ENCODE assay signal across 7 mouse cellular contexts in genomic region chr6:52164051-52164625, GRCm38 (mm10). TPM values are rescaled to one million over a fixed set of nuclear protein-coding genes. Genes with fewer than 3 reads are reported as not detected.
DNase-seq lines count a peak whose midpoint lies in the region; ATAC-seq and TF ChIP-seq lines count a peak whose summit lies in the region.

No protein-coding gene starts in this region.

- peak overlapping the region; percentile 99 for H3K9ac ChIP-seq in hindbrain, embryonic 14.5 days
- no peak overlapping the region for H3K9ac ChIP-seq in liver, embryonic 14.5 days (replicated peaks)

- no peaks in the 10 kb centered on the region; the same call in 1 of the 2 replicates for H3K9me3 ChIP-seq in E14TG2a.4 (ENCODE audit: low read length)
- H3K9me3 ChIP-seq in hindbrain, embryonic 14.5 days (ENCODE audit: control insufficient read depth, low read length) = no peaks in the 10 kb centered on the region
- no peaks in the 10 kb centered on the region for H3K9me3 ChIP-seq in liver, embryonic 14.5 days (ENCODE audit: control insufficient read depth, low read length)

- peaks cover 70% of the 10 kb centered on the region for H3K4me1 ChIP-seq in E14TG2a.4 (replicated peaks; ENCODE audit: low read depth, low read length)
- peaks cover 7% of the 10 kb centered on the region; the same call in 1 of the 2 replicates for H3K4me1 ChIP-seq in hindbrain, embryonic 14.5 days (replicated peaks; ENCODE audit: control insufficient read depth, insufficient read depth, low read length)
- H3K4me1 ChIP-seq in liver, embryonic 14.5 days (replicated peaks; ENCODE audit: control insufficient read depth in 2 of 2, insufficient read depth in 2 of 2, low read length in 1 of 2) = no peaks in the 10 kb centered on the region; a peak in 1 of 4 replicates

- H3K4me2 ChIP-seq in hindbrain, embryonic 14.5 days (replicated peaks) = peak overlapping the region; percentile 81
- H3K4me2 ChIP-seq in liver, embryonic 14.5 days (ENCODE audit: low read depth) = peak overlapping the region; percentile 33

- TF ChIP-seq CTCF in E14TG2a.4 (conservative IDR thresholded peaks at IDR 0.05; ENCODE audit: low read length) = no peak
- TF ChIP-seq CTCF in liver, embryonic 14.5 days (IDR thresholded peaks at IDR 0.05; ENCODE audit: low read depth) = no peak

- peak; percentile 69 for DNase-seq in 3T3-L1 (ENCODE audit: low read depth, low spot score)
- no peak for DNase-seq in hindbrain, embryonic 14.5 days (ENCODE audit: low spot score)
- DNase-seq in liver, embryonic 14.5 days (ENCODE audit: low read depth in 3 of 3, low spot score in 3 of 3) = no peak
- DNase-seq in right cerebral cortex, postnatal 14 days = no peak
- no peak for DNase-seq in left cerebral cortex, adult 9 months (ENCODE audit: low spot score in 2 of 2)
- DNase-seq in urinary bladder, postnatal 10 days (ENCODE audit: low spot score) = no peak

- H3K27me3 ChIP-seq in E14TG2a.4 (ENCODE audit: insufficient read depth, low read length) = peaks cover 95% of the 10 kb centered on the region
- H3K27me3 ChIP-seq in hindbrain, embryonic 14.5 days (ENCODE audit: control insufficient read depth, insufficient read depth, low read length) = peaks cover 33% of the 10 kb centered on the region; the same call in 1 of the 2 replicates
- peaks cover 97% of the 10 kb centered on the region for H3K27me3 ChIP-seq in liver, embryonic 14.5 days (ENCODE audit: control insufficient read depth, insufficient read depth, low read length)

- no peaks in the 10 kb centered on the region for H3K36me3 ChIP-seq in E14TG2a.4 (ENCODE audit: insufficient read depth, low read length)
- 0 out of 2 replicates have a peak, but pooled peaks cover 3% of the 10 kb centered on the region for H3K36me3 ChIP-seq in hindbrain, embryonic 14.5 days (replicated peaks; ENCODE audit: control insufficient read depth, insufficient read depth)
- H3K36me3 ChIP-seq in liver, embryonic 14.5 days (replicated peaks; ENCODE audit: control insufficient read depth, insufficient read depth, low read depth) = no peaks in the 10 kb centered on the region

- TF ChIP-seq EP300 in liver, embryonic 14.5 days (IDR thresholded peaks at IDR 0.05; ENCODE audit: low read depth) = no peak

- peak overlapping the region; percentile 100 for H3K27ac ChIP-seq in hindbrain, embryonic 14.5 days
- H3K27ac ChIP-seq in liver, embryonic 14.5 days = no peak overlapping the region

- under 1% methylated on average over 38 of the region's 39 CpGs for WGBS in hindbrain, embryonic 14.5 days
- under 1% methylated on average over 39 of the region's 39 CpGs for WGBS in liver, embryonic 14.5 days (ENCODE audit: insufficient replicate concordance)

- ATAC-seq in hindbrain, embryonic 14.5 days (ENCODE audit: low FRiP score) = peak; percentile 18; the same call in 1 of the 2 replicates
- ATAC-seq in liver, embryonic 14.5 days (ENCODE audit: insufficient read depth) = no peak

- H3K4me3 ChIP-seq in E14TG2a.4 (replicated peaks; ENCODE audit: low read length) = peak overlapping the region; percentile 56
- peak overlapping the region; percentile 71 for H3K4me3 ChIP-seq in hindbrain, embryonic 14.5 days (replicated peaks; ENCODE audit: low read length)
- H3K4me3 ChIP-seq in liver, embryonic 14.5 days (ENCODE audit: insufficient read depth in 1 of 2, low read depth in 2 of 2, low read length in 2 of 2) = peak overlapping the region; percentile 0 to 21; a peak in 2 of 4 replicates

RNA-seq across cellular contexts. Expression of gene Hoxa2, which starts 0.5 kb away (rescaled TPM):
- polyA plus RNA-seq in hindbrain, embryonic 14.5 days (2014; fragmentation: Nextera tagmentation; extraction: Ambion mirVana) = 27.6 and 35.1 TPM in 2 replicates
- polyA plus RNA-seq in liver, embryonic 14.5 days (2012; rRNA removed) = 0.26 and 0.30 TPM in 2 replicates
- polyA plus RNA-seq in liver, embryonic 14.5 days (2014; fragmentation: Nextera tagmentation; extraction: Ambion mirVana) = 0.14 and 0.33 TPM in 2 replicates

RNA-seq across cellular contexts. Expression of gene Hoxa1, which starts 6.0 kb away (rescaled TPM):
- 2.6 and 3.0 TPM in 2 replicates for polyA plus RNA-seq in hindbrain, embryonic 14.5 days (2014; fragmentation: Nextera tagmentation; extraction: Ambion mirVana)
- 0.21 and 0.33 TPM in 2 replicates for polyA plus RNA-seq in liver, embryonic 14.5 days (2012; rRNA removed)
- 0.40 and 0.47 TPM in 2 replicates for polyA plus RNA-seq in liver, embryonic 14.5 days (2014; fragmentation: Nextera tagmentation; extraction: Ambion mirVana)

RNA-seq across cellular contexts. Expression of gene 5730596B20Rik, which starts 13.2 kb away (rescaled TPM):
- polyA plus RNA-seq in hindbrain, embryonic 14.5 days (2014; fragmentation: Nextera tagmentation; extraction: Ambion mirVana) = 4.1 and 5.0 TPM in 2 replicates
- 0.03 and 0.04 TPM in 2 replicates for polyA plus RNA-seq in liver, embryonic 14.5 days (2012; rRNA removed)
- 0.03 TPM in 1 of 2 replicates, not detected in the other for polyA plus RNA-seq in liver, embryonic 14.5 days (2014; fragmentation: Nextera tagmentation; extraction: Ambion mirVana)

RNA-seq across cellular contexts. Expression of gene Hoxa4, which starts 27.4 kb away (rescaled TPM):
- 19.7 and 22.5 TPM in 2 replicates for polyA plus RNA-seq in hindbrain, embryonic 14.5 days (2014; fragmentation: Nextera tagmentation; extraction: Ambion mirVana)
- polyA plus RNA-seq in liver, embryonic 14.5 days (2012; rRNA removed) = 0.25 and 0.26 TPM in 2 replicates
- 0.09 and 0.14 TPM in 2 replicates for polyA plus RNA-seq in liver, embryonic 14.5 days (2014; fragmentation: Nextera tagmentation; extraction: Ambion mirVana)

RNA-seq across cellular contexts. Expression of gene Hoxa5, which starts 40.2 kb away (rescaled TPM):
- polyA plus RNA-seq in hindbrain, embryonic 14.5 days (2014; fragmentation: Nextera tagmentation; extraction: Ambion mirVana) = 175 and 180 TPM in 2 replicates
- 0.52 and 0.97 TPM in 2 replicates for polyA plus RNA-seq in liver, embryonic 14.5 days (2012; rRNA removed)
- polyA plus RNA-seq in liver, embryonic 14.5 days (2014; fragmentation: Nextera tagmentation; extraction: Ambion mirVana) = 0.16 and 0.43 TPM in 2 replicates

Comparison
In these comparisons a context has a peak if more than half of its experiments do, and no peak if none do; other contexts are left out.
1. H3K4me3 ChIP-seq: peak in every context shown above with its lines; median percentile 71 in hindbrain, embryonic 14.5 days; 56 in E14TG2a.4; 10 in liver, embryonic 14.5 days.
2. RNA of gene Hoxa2, which starts 0.5 kb away (polyA plus RNA-seq): 27.6 to 35.1 TPM in hindbrain, embryonic 14.5 days; 0.14 to 0.33 TPM in liver, embryonic 14.5 days; every median in the first group is over 10 times any median in the second.